28 mouse cellular contexts compared by ENCODE assay signal in genomic region chr3:124067061-124067460, GRCm38 (mm10).
A peak's percentile ranks its signal among the peaks of the same experiment; 100 is the strongest.
DNase-seq lines count a peak whose midpoint lies in the region; ATAC-seq and TF ChIP-seq lines count a peak whose summit lies in the region.
"Had no signal": no experiment of that assay in that cellular context is flagged by ENCODE, and none has a peak within 500 bp of the region (broad histone marks: within the 10 kb centered on the region; RNA-seq: fewer than 3 reads in every experiment).

No protein-coding gene starts in this region.

- no peak for TF ChIP-seq CTCF in hindbrain, postnatal 0 days (IDR thresholded peaks at IDR 0.05; ENCODE audit: low read depth)

- no peaks in the 10 kb centered on the region for H3K27me3 ChIP-seq in forebrain, embryonic 14.5 days (replicated peaks; ENCODE audit: control insufficient read depth, insufficient read depth, low read length)
- no peaks in the 10 kb centered on the region for H3K27me3 ChIP-seq in forebrain, embryonic 10.5 days (ENCODE audit: poor library complexity, severe bottlenecking)
- no peaks in the 10 kb centered on the region for H3K27me3 ChIP-seq in hindbrain, embryonic 14.5 days (ENCODE audit: control insufficient read depth, insufficient read depth, low read length)
- H3K27me3 ChIP-seq in hindbrain, postnatal 0 days (ENCODE audit: insufficient read depth, low read length) = no peaks in the 10 kb centered on the region
- H3K27me3 ChIP-seq: embryonic facial prominence, embryonic 12.5 days; heart, embryonic 13.5 days; limb, embryonic 12.5 days; liver, embryonic 15.5 days; neural tube, embryonic 12.5 days had no signal

- H3K4me1 ChIP-seq in forebrain, embryonic 14.5 days (ENCODE audit: control insufficient read depth, insufficient read depth, low read length) = no peaks in the 10 kb centered on the region
- no peaks in the 10 kb centered on the region for H3K4me1 ChIP-seq in forebrain, embryonic 10.5 days
- peaks cover 3% of the 10 kb centered on the region; the same call in 1 of the 2 replicates for H3K4me1 ChIP-seq in hindbrain, embryonic 14.5 days (replicated peaks; ENCODE audit: control insufficient read depth, insufficient read depth, low read length)
- H3K4me1 ChIP-seq in hindbrain, postnatal 0 days (ENCODE audit: insufficient read depth, low read length) = no peaks in the 10 kb centered on the region
- H3K4me1 ChIP-seq: embryonic facial prominence, embryonic 12.5 days; heart, embryonic 13.5 days; limb, embryonic 12.5 days; liver, embryonic 15.5 days; neural tube, embryonic 12.5 days had no signal

- ATAC-seq in forebrain, embryonic 14.5 days = peak; percentile 58; the same call in 1 of the 2 replicates
- ATAC-seq in hindbrain, embryonic 14.5 days (ENCODE audit: low FRiP score) = no peak
- ATAC-seq in hindbrain, postnatal 0 days = peak; percentile 59; the same call in 1 of the 2 replicates
- ATAC-seq: CD4-positive, CD25-positive, alpha-beta regulatory T cell, adult 4 months; intestine, embryonic 16.5 days had no signal

- peak; percentile 29 for DNase-seq in forebrain, embryonic 14.5 days (ENCODE audit: low spot score)
- DNase-seq in forebrain, embryonic 10.5 days (ENCODE audit: extremely low spot score, low spot score) = no peak
- DNase-seq in left cerebral cortex, postnatal 4 days = peak; percentile 12
- no peak for DNase-seq in left cerebral cortex, adult 9 months (ENCODE audit: low spot score in 2 of 2)
- DNase-seq in hindbrain, embryonic 14.5 days (ENCODE audit: low spot score) = no peak
- DNase-seq in hindbrain, postnatal 0 days (ENCODE audit: low spot score) = no peak
- no peak for DNase-seq in left cerebral cortex, postnatal 10 days (ENCODE audit: extremely low spot score in 1 of 2, low spot score in 2 of 2)
- DNase-seq: adrenal gland, postnatal 25 days; embryo, embryonic 11 days; heart, adult 2 months; heart, postnatal 10 days; kidney, adult 8-10 months; kidney, postnatal 4 days; layer of hippocampus, postnatal 36 days; lung, embryonic 14.5 days; lung, postnatal 14 days; right cerebral cortex, adult 18-20 months; spleen, adult 18-20 months; thymus, postnatal 25 days had no signal

- intact Hi-C loops in left cerebral cortex, postnatal 4 days (cut with DNase I) = loop anchor here (5.0 kb wide), 1 partner anchor 550 kb away; no protein-coding TSS in a partner anchor
- intact Hi-C loops in left cerebral cortex, postnatal 10 days (cut with DNase I) = loop anchor here (5.0 to 10.0 kb wide), 2 partner anchors 372 to 550 kb away; partner anchors contain the start of gene Ndst3

- H3K4me3 ChIP-seq in forebrain, embryonic 14.5 days (ENCODE audit: low read depth, low read length) = no peak overlapping the region
- no peak overlapping the region for H3K4me3 ChIP-seq in forebrain, embryonic 10.5 days
- no peak overlapping the region for H3K4me3 ChIP-seq in hindbrain, embryonic 14.5 days (replicated peaks; ENCODE audit: low read length)
- no peak overlapping the region for H3K4me3 ChIP-seq in hindbrain, postnatal 0 days (ENCODE audit: low read length)
- H3K4me3 ChIP-seq: embryonic facial prominence, embryonic 12.5 days; heart, adult 2 months; heart, embryonic 13.5 days; limb, embryonic 12.5 days; liver, embryonic 15.5 days; myocyte; neural tube, embryonic 12.5 days had no signal

- WGBS in forebrain, embryonic 14.5 days = 55% methylated on average over 3 of the region's 3 CpGs
- 79% methylated on average over 3 of the region's 3 CpGs for WGBS in forebrain, embryonic 10.5 days
- 71% methylated on average over 3 of the region's 3 CpGs for WGBS in hindbrain, embryonic 14.5 days
- 53% methylated on average over 3 of the region's 3 CpGs for WGBS in hindbrain, postnatal 0 days

- H3K36me3 ChIP-seq in forebrain, embryonic 14.5 days (ENCODE audit: control insufficient read depth, insufficient read depth, low read length) = no peaks in the 10 kb centered on the region
- no peaks in the 10 kb centered on the region for H3K36me3 ChIP-seq in forebrain, embryonic 10.5 days (replicated peaks)
- no peaks in the 10 kb centered on the region for H3K36me3 ChIP-seq in hindbrain, embryonic 14.5 days (replicated peaks; ENCODE audit: control insufficient read depth, insufficient read depth)
- no peaks in the 10 kb centered on the region for H3K36me3 ChIP-seq in hindbrain, postnatal 0 days (ENCODE audit: insufficient read depth, low read length)
- H3K36me3 ChIP-seq: embryonic facial prominence, embryonic 12.5 days; heart, embryonic 13.5 days; limb, embryonic 12.5 days; liver, embryonic 15.5 days; neural tube, embryonic 12.5 days had no signal

- no peak overlapping the region for H3K9ac ChIP-seq in forebrain, embryonic 14.5 days (ENCODE audit: low read length)
- no peak overlapping the region for H3K9ac ChIP-seq in hindbrain, embryonic 14.5 days
- no peak overlapping the region for H3K9ac ChIP-seq in hindbrain, postnatal 0 days (replicated peaks; ENCODE audit: low read length)
- H3K9ac ChIP-seq: embryonic facial prominence, embryonic 12.5 days; heart, embryonic 13.5 days; limb, embryonic 12.5 days; liver, embryonic 15.5 days; lung, embryonic 14.5 days; neural tube, embryonic 12.5 days had no signal

- H3K4me2 ChIP-seq in forebrain, embryonic 14.5 days (ENCODE audit: low read length) = no peak overlapping the region
- no peak overlapping the region for H3K4me2 ChIP-seq in hindbrain, embryonic 14.5 days (replicated peaks)
- H3K4me2 ChIP-seq in hindbrain, postnatal 0 days (ENCODE audit: low read depth, low read length) = no peak overlapping the region
- H3K4me2 ChIP-seq: embryonic facial prominence, embryonic 12.5 days; heart, embryonic 13.5 days; limb, embryonic 12.5 days; liver, embryonic 15.5 days; lung, embryonic 14.5 days; neural tube, embryonic 12.5 days had no signal

- no peak overlapping the region; the same call in 1 of the 2 replicates for H3K27ac ChIP-seq in forebrain, embryonic 14.5 days (ENCODE audit: low read depth, low read length)
- no peak overlapping the region for H3K27ac ChIP-seq in forebrain, embryonic 10.5 days
- H3K27ac ChIP-seq in hindbrain, embryonic 14.5 days = peak overlapping the region; percentile 40; the same call in 1 of the 2 replicates
- H3K27ac ChIP-seq in hindbrain, postnatal 0 days = no peak overlapping the region; the same call in 1 of the 2 replicates
- H3K27ac ChIP-seq: embryonic facial prominence, embryonic 12.5 days; heart, adult 2 months; heart, embryonic 13.5 days; kidney, postnatal 0 days; limb, embryonic 12.5 days; liver, embryonic 15.5 days; neural tube, embryonic 12.5 days had no signal

- H3K9me3 ChIP-seq in forebrain, embryonic 14.5 days (replicated peaks; ENCODE audit: control insufficient read depth, low read length) = no peaks in the 10 kb centered on the region
- H3K9me3 ChIP-seq in forebrain, embryonic 10.5 days = no peaks in the 10 kb centered on the region
- no peaks in the 10 kb centered on the region for H3K9me3 ChIP-seq in hindbrain, embryonic 14.5 days (ENCODE audit: control insufficient read depth, low read length)
- H3K9me3 ChIP-seq in hindbrain, postnatal 0 days (ENCODE audit: low read length) = no peaks in the 10 kb centered on the region
- H3K9me3 ChIP-seq: embryonic facial prominence, embryonic 12.5 days; heart, embryonic 13.5 days; limb, embryonic 12.5 days; liver, embryonic 15.5 days; neural tube, embryonic 12.5 days had no signal

Comparison
In these comparisons a context has a peak if more than half of its experiments do, and no peak if none do; other contexts are left out.
1. DNase-seq: peak in forebrain, embryonic 14.5 days (single experiment) and left cerebral cortex, postnatal 4 days (single experiment); none in forebrain, embryonic 10.5 days (single experiment), left cerebral cortex, adult 9 months (0 of 2), hindbrain, embryonic 14.5 days (single experiment), hindbrain, postnatal 0 days (single experiment) and left cerebral cortex, postnatal 10 days (0 of 2).